17 mouse cellular contexts compared by ENCODE assay signal in genomic region chr1:164959787-164960385, GRCm38 (mm10). TPM values are rescaled to one million over a fixed set of nuclear protein-coding genes. Genes with fewer than 3 reads are reported as not detected.
DNase-seq lines count a peak whose midpoint lies in the region; ATAC-seq and TF ChIP-seq lines count a peak whose summit lies in the region.
"Had no signal": no experiment of that assay in that cellular context is flagged by ENCODE, and none has a peak within 500 bp of the region (broad histone marks: within the 10 kb centered on the region; RNA-seq: fewer than 3 reads in every experiment).

No protein-coding gene starts in this region.

- no peaks in the 10 kb centered on the region for H3K27me3 ChIP-seq in forebrain, embryonic 10.5 days (ENCODE audit: poor library complexity, severe bottlenecking)
- no peaks in the 10 kb centered on the region for H3K27me3 ChIP-seq in forebrain, embryonic 14.5 days (replicated peaks; ENCODE audit: control insufficient read depth, insufficient read depth, low read length)
- no peaks in the 10 kb centered on the region for H3K27me3 ChIP-seq in small intestine, adult 2 months (ENCODE audit: control insufficient read depth, insufficient read depth, low read length)
- H3K27me3 ChIP-seq: embryonic facial prominence, embryonic 12.5 days; forebrain, embryonic 15.5 days; limb, embryonic 13.5 days had no signal

- H3K9me3 ChIP-seq in forebrain, embryonic 10.5 days, result no peaks in the 10 kb centered on the region
- no peaks in the 10 kb centered on the region for H3K9me3 ChIP-seq in forebrain, embryonic 14.5 days (replicated peaks; ENCODE audit: control insufficient read depth, low read length)
- H3K9me3 ChIP-seq: embryonic facial prominence, embryonic 12.5 days; forebrain, embryonic 15.5 days; limb, embryonic 13.5 days had no signal

- H3K27ac ChIP-seq in forebrain, embryonic 10.5 days, result peak overlapping the region; percentile 25; the same call in 1 of the 2 replicates
- H3K27ac ChIP-seq in forebrain, embryonic 14.5 days (ENCODE audit: low read depth, low read length), result no peak overlapping the region
- H3K27ac ChIP-seq in small intestine, adult 2 months (ENCODE audit: insufficient read depth, low read depth, low read length), result peak overlapping the region; percentile 11; the same call in 1 of the 2 replicates
- H3K27ac ChIP-seq: embryonic facial prominence, embryonic 12.5 days; forebrain, embryonic 15.5 days; limb, embryonic 13.5 days had no signal

- H3K36me3 ChIP-seq in forebrain, embryonic 10.5 days (replicated peaks), result no peaks in the 10 kb centered on the region
- no peaks in the 10 kb centered on the region for H3K36me3 ChIP-seq in forebrain, embryonic 14.5 days (ENCODE audit: control insufficient read depth, insufficient read depth, low read length)
- no peaks in the 10 kb centered on the region for H3K36me3 ChIP-seq in small intestine, adult 2 months (ENCODE audit: control insufficient read depth, insufficient read depth, low read length)
- H3K36me3 ChIP-seq: embryonic facial prominence, embryonic 12.5 days; forebrain, embryonic 15.5 days; limb, embryonic 13.5 days had no signal

- intact Hi-C loops in heart, postnatal 14 days (cut with DNase I), result no loop called here

- peaks cover 12% of the 10 kb centered on the region for H3K4me1 ChIP-seq in forebrain, embryonic 10.5 days
- H3K4me1 ChIP-seq in forebrain, embryonic 14.5 days (ENCODE audit: control insufficient read depth, insufficient read depth, low read length), result no peaks in the 10 kb centered on the region
- H3K4me1 ChIP-seq in small intestine, adult 2 months (ENCODE audit: control insufficient read depth, insufficient read depth, insufficient read length, low read length), result peaks cover 16% of the 10 kb centered on the region; the same call in 1 of the 2 replicates
- peaks cover 2% of the 10 kb centered on the region for H3K4me1 ChIP-seq in lung, adult 2 months (ENCODE audit: control insufficient read depth, insufficient read depth, low read length)
- H3K4me1 ChIP-seq: embryonic facial prominence, embryonic 12.5 days; forebrain, embryonic 15.5 days; limb, embryonic 13.5 days had no signal

- no peak for TF ChIP-seq POLR2A in small intestine, adult 2 months (IDR thresholded peaks at IDR 0.05; ENCODE audit: low read depth, low read length)
- no peak for TF ChIP-seq POLR2A in lung, adult 2 months (IDR thresholded peaks at IDR 0.05; ENCODE audit: borderline replicate concordance, extremely low read depth, low read depth, low read length)

- no peak overlapping the region for H3K4me3 ChIP-seq in forebrain, embryonic 10.5 days
- no peak overlapping the region for H3K4me3 ChIP-seq in forebrain, embryonic 14.5 days (ENCODE audit: low read depth, low read length)
- no peak overlapping the region for H3K4me3 ChIP-seq in small intestine, adult 2 months (ENCODE audit: low read depth, low read length)
- no peak overlapping the region for H3K4me3 ChIP-seq in lung, adult 2 months (replicated peaks; ENCODE audit: extremely low read depth, low read depth, low read length)
- H3K4me3 ChIP-seq: embryonic facial prominence, embryonic 12.5 days; forebrain, embryonic 15.5 days; limb, embryonic 13.5 days had no signal

- H3K9ac ChIP-seq in forebrain, embryonic 14.5 days (ENCODE audit: low read length), result no peak overlapping the region
- H3K9ac ChIP-seq: embryonic facial prominence, embryonic 12.5 days; forebrain, embryonic 15.5 days; limb, embryonic 13.5 days had no signal

- WGBS in forebrain, embryonic 10.5 days, result 41% methylated on average over 11 of the region's 11 CpGs
- WGBS in forebrain, embryonic 14.5 days, result 31% methylated on average over 11 of the region's 11 CpGs
- 21% methylated on average over 11 of the region's 11 CpGs for WGBS in small intestine, adult 2 months
- WGBS in lung, adult 2 months, result 31% methylated on average over 11 of the region's 11 CpGs

- no peak for DNase-seq in forebrain, embryonic 10.5 days (ENCODE audit: extremely low spot score, low spot score)
- DNase-seq in forebrain, embryonic 14.5 days (ENCODE audit: low spot score), result no peak
- peak; percentile 31 for DNase-seq in A20 (ENCODE audit: low read depth, low spot score)
- DNase-seq in adrenal gland, adult 18-20 months (ENCODE audit: low spot score in 2 of 2), result no peak
- DNase-seq in heart, postnatal 14 days, result no peak
- DNase-seq in lung, adult 2 months, result no peak
- DNase-seq: adrenal gland, postnatal 25 days; cerebellum, adult 8-10 months; kidney, adult 9 months had no signal

- no peak for ATAC-seq in forebrain, embryonic 14.5 days
- peak; percentile 78 for ATAC-seq in granulocyte monocyte progenitor cell, adult 5-6 weeks (replicated peaks; ENCODE audit: poor library complexity, severe bottlenecking)
- ATAC-seq: forebrain, embryonic 15.5 days had no signal

- TF ChIP-seq CTCF in small intestine, adult 2 months (IDR thresholded peaks at IDR 0.05; ENCODE audit: extremely low read depth, insufficient read length, insufficient replicate concordance, low read depth, low read length), result no peak
- TF ChIP-seq CTCF in lung, adult 2 months (IDR thresholded peaks at IDR 0.05; ENCODE audit: insufficient read depth, low read length), result no peak

- H3K4me2 ChIP-seq in forebrain, embryonic 14.5 days (ENCODE audit: low read length), result no peak overlapping the region
- H3K4me2 ChIP-seq: embryonic facial prominence, embryonic 12.5 days; forebrain, embryonic 15.5 days; limb, embryonic 13.5 days had no signal

RNA-seq across cellular contexts. Expression of gene Xcl1, which starts 24.6 kb away (rescaled TPM):
- not detected in 2 replicates for polyA plus RNA-seq in forebrain, embryonic 10.5 days (2016; fragmentation: Nextera tagmentation; extraction: Ambion mirVana)
- polyA plus RNA-seq in forebrain, embryonic 14.5 days (2014; fragmentation: Nextera tagmentation; extraction: Ambion mirVana), result not detected in 2 replicates
- total RNA-seq in granulocyte monocyte progenitor cell, adult 5-6 weeks (2014; fragmentation: Nextera tagmentation), result not detected in 2 replicates
- total RNA-seq in granulocyte monocyte progenitor cell, adult 5-6 weeks (2017), result not detected in 2 replicates
- polyA plus RNA-seq in small intestine, adult 2 months (2012; rRNA removed), result 1.2 TPM in 1 of 2 replicates, not detected in the other
- total RNA-seq in adrenal gland, adult 18-20 months (2021), result not detected
- total RNA-seq in heart, postnatal 14 days (2021), result not detected
- polyA plus RNA-seq in lung, adult 2 months (2012; rRNA removed), result 0.38 and 0.59 TPM in 2 replicates
- total RNA-seq: adrenal gland, postnatal 25 days; layer of hippocampus, postnatal 14 days had no signal
- polyA plus RNA-seq: embryonic facial prominence, embryonic 12.5 days; forebrain, embryonic 15.5 days; hindbrain, embryonic 11.5 days; limb, embryonic 13.5 days; neural tube, embryonic 14.5 days had no signal
